Mouse (Mus musculus) retina, postnatal 7 days (tissue): ENCODE measurements around the gene Gramd1b.
"Not testable (repeated sequence)": the region's sequence is repeated elsewhere in the genome, so short reads cannot be mapped to it uniquely, and the experiment has no call there.

ENCODE experiments used
- DNase-seq: peaks from one replicate; pipeline ENCODE4 v3.0.0-alpha.2; 2012; ENCODE audit warnings: low read depth, low spot score

Gene Gramd1b

DNA sequence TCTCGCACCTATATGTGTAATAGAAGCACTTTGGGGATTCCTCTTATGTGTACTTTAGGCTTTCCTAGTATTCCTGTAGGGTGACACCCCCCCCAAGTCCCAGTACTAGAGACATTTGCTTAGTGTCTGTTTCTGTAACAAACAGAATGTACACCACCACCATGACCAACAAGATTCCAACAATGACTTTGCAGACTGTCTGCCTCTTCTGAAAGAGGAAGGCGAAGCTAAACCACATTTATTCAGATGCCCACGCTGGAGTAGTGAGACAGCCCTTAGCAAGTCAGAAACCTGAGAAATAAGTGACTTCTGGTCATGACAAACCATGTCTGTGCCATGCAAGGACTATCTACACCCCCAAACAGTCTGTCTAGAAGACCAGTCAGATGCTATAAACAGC is 11.9 kb downstream of the Gramd1b start:
- no peak for DNase-seq

- DNase-seq = no peak
These were observed 19.2 kb downstream of the Gramd1b start for GRCm38 (mm10) chr9:40511970-40512369.

- DNase-seq = no peak
These were observed 21.7 kb downstream of the Gramd1b start for GRCm38 (mm10) chr9:40509479-40509878.

- no peak for DNase-seq
These were observed 24.6 kb downstream of the Gramd1b start for GRCm38 (mm10) chr9:40506576-40506975.

- no peak for DNase-seq
These were observed 25.5 kb downstream of the Gramd1b start for GRCm38 (mm10) chr9:40505471-40506312.

DNA sequence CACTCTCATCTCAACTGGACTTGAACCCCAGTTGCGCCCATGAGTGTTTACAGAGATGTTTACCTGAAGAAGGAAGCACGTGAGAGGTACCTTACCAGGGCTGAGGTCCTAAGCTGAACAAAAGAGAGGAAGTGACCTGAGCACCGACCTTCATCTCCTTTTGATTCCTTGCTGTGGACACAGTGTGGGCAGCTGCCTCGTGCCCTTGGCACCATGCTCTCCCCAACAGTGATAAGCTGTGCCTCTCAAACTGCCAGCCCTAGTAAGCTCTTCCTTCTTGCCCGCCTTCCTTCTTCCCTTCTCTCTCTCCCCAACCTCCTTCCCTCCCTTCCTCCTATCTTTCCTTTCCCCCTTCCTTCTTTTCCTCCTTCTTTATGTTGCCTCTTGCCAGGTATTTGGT is 26.3 kb downstream of the Gramd1b start:
- DNase-seq = no peak

GRCm38 (mm10) chr9:40500691-40501090 is 30.5 kb downstream of the Gramd1b start:
- DNase-seq = no peak

DNA sequence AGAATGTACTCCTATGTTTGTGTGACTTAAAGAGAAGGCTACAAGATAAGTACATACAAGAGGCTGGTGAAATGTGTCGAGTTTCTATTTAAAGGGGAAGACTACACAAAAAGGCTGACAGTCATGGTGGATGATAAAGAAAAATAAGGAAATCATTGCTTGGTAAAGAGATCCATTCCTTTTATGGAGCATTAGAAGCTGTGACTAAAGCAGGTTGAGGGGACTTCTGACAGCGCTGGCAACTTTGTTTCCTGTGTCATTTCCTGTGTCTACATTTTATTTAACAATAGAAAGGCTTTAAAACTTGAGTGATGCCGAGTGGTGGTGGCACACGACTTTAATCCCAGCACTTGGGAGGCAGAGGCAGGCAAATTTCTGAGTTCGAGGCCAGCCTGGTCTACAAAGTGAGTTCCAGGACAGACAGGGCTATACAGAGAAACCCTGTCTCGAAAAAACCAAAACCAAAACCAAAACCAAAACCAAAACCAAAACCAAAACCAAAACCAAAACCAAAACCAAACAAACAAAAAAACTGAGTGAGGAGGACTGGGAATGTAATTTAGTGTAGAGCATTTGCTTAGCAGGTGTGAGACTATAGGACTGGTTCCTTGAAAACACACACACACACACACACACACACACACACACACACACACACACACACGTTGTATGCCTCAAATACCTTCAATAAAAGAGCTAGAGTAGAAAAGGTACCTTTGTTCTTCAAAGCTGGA is 48.7 kb downstream of the Gramd1b start:
- DNase-seq = not testable (repeated sequence)

GRCm38 (mm10) chr9:40481271-40481670 is 49.9 kb downstream of the Gramd1b start:
- no peak for DNase-seq

GRCm38 (mm10) chr9:40479333-40479732 is 51.9 kb downstream of the Gramd1b start:
- no peak for DNase-seq

GRCm38 (mm10) chr9:40478146-40478900 is 52.9 kb downstream of the Gramd1b start:
- no peak for DNase-seq

DNA sequence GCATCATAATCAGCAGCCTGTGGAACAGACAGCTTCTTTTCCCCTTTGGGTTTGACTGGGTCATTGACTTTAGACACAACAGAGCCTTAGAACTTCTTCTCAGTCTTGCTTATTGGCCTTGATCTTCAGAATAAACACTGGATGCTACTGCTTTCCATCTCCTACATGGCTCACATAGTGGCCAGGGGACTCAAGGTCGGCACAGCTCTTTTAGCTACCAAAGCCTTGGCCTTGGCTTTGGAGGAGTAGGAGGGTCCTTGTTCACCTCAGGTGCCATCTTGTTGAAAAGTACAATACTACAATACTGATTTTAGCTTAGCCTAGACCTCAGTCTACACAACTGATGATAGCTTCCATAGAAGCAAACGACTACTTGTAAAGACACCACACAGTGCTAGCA is 53.6 kb downstream of the Gramd1b start:
- no peak for DNase-seq

DNA sequence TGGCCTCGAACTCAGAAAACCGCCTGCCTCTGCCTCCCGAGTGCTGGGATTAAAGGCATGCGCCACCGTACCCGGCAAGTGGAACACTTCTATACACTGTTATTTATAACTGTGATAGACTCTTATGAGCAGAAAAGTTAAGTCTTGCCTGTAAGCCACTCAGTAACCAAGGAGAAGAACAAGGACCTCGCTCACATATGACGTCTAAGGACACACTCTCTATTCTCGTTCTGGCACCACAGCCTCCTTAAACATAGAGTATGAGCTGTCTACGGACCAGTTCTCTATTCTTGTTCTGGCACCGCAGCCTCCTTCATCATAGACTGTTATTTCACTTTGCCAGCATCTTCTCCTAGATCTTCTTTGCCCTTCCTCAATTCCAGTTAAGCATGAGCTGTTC is 55.1 kb downstream of the Gramd1b start:
- DNase-seq = no peak

GRCm38 (mm10) chr9:40472961-40473510 is 58.1 kb downstream of the Gramd1b start:
- DNase-seq = no peak

DNA sequence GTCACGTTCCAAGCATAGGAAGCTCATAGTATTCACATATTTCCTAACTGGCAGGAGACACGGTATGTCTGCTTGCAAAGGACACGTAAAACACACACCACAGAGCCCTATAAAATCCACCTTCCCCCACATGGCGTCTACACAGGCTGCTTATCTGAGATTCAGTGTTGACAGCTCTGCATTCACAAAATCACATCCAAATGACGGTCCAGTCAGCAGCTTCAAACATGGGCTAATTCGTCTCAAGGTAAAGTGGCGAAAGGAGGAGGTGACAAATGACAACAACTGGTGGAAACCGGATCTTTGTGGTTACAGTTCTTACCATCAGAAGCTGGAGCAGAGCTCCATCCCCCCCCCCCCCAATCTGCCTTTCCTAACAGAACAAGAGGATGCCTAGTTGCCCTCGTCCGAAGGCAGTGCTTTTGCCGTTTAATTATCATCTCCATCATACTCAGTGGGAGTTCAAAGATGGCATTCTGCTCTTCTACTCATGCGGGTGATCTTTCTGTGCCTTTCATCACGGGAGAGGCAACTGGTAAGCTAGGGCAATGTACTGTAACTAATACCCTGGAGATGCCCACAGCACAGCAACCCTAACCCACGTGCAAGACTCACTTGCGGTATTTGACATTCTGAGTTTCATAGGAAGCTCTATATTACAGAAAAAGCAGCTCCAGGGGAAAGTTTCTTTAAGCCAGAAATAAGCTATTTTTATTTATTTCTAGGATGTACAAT is 61.6 kb downstream of the Gramd1b start:
- no peak for DNase-seq

DNA sequence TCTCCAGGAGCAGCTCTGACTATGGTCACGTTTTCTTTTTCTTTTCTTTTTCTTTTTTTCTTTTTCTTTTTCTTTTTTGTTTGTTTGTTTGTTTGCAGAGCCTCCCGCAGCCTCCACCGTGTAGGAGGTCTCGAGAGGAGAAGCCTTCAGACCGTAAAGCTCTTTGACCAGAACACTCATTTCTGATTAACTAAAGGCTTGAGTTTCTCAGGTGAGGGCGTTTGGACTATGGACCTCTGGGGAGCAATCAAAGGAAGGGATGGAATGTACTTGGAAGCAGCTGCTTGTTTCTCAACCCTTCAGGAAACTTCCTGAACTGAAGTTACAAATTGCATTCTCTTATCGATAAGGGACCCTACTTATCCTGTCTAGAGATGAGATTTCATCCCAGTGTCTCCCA is 64.4 kb downstream of the Gramd1b start:
- DNase-seq = no peak

GRCm38 (mm10) chr9:40465596-40465995 is 65.6 kb downstream of the Gramd1b start:
- no peak for DNase-seq

DNA sequence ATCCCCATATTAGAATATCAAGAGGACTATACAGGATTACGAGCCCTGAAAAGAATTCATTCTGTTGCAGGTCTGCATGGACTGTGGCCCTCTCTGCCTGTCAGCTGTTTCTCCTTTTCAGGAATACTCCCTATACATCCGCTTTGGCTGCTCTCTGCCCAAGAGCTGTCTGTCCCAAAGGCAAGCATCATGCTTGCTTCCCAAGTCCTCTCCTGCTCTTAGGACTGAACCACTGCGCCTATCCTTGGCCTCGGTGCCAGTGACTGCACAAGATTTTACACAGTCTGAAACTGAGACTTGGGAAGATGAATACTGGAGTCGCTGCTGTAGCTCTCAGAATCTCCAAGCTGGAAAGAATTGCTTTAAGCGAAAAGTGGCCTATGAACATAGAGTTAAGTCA is 68.8 kb downstream of the Gramd1b start:
- DNase-seq = no peak

- DNase-seq = no peak
These were observed 70.4 kb downstream of the Gramd1b start for GRCm38 (mm10) chr9:40460781-40461180.

GRCm38 (mm10) chr9:40459304-40460280 is 71.6 kb downstream of the Gramd1b start:
- DNase-seq = no peak
